Mouse (Mus musculus) hindbrain, embryonic 12.5 days (tissue): ENCODE measurements at regions not wholly inside any gene's neighbourhood (a gene's known extent, or its start where the extent isn't known, plus 50 kb on each side); places are given as distances from the start of the nearest gene placed in this dataset.
"Not testable (repeated sequence)": the region's sequence is repeated elsewhere in the genome, so short reads cannot be mapped to it uniquely, and the experiment has no call there.

Source experiments
- ATAC-seq: fragments of 200-750 bp; cut with Nextera tagmentation; 2 replicates; pipeline ENCODE4 v1.8.0; 2017; ENCODE audit warnings: moderate TSS enrichment; ENCODE audit not compliant: low FRiP score
- H3K27ac ChIP-seq: fragments of 300-500 bp; sonication (generic); 2 replicates; pipeline ENCODE4 v1.5.1; 2016; ENCODE audit warnings: mild to moderate bottlenecking
- H3K27me3 ChIP-seq: fragments of 300-500 bp; sonication (generic); 2 replicates; pipeline ENCODE4 v1.6.1; 2016; ENCODE audit warnings: mild to moderate bottlenecking
- H3K36me3 ChIP-seq: fragments of 300-500 bp; sonication (generic); 2 replicates; pipeline ENCODE4 v1.6.1; 2016; ENCODE audit warnings: mild to moderate bottlenecking
- H3K4me1 ChIP-seq: fragments of 300-500 bp; sonication (generic); 2 replicates; pipeline ENCODE4 v1.6.1; 2016
- H3K4me2 ChIP-seq: fragments of 300-500 bp; sonication (generic); replicated peaks from 2 replicates; pipeline ENCODE4 v1.6.1; 2016; ENCODE audit warnings: mild to moderate bottlenecking
- H3K4me3 ChIP-seq: fragments of 300-500 bp; sonication (generic); 2 replicates; pipeline ENCODE4 v1.5.1; 2016; ENCODE audit warnings: mild to moderate bottlenecking
- H3K9ac ChIP-seq: fragments of 300-500 bp; sonication (generic); 2 replicates; pipeline ENCODE4 v1.6.1; 2016; ENCODE audit warnings: mild to moderate bottlenecking, moderate library complexity
- H3K9me3 ChIP-seq: fragments of 300-500 bp; sonication (generic); replicated peaks from 2 replicates; pipeline ENCODE4 v1.6.1; 2016; ENCODE audit warnings: mild to moderate bottlenecking
- WGBS: fragments of 180-500 bp; shearing (Covaris S2); methylation state at CpG from one replicate; pipeline ENCODE4 v1.1.7; 2016; 5-methylcytosine and 5-hydroxymethylcytosine counted together

DNA sequence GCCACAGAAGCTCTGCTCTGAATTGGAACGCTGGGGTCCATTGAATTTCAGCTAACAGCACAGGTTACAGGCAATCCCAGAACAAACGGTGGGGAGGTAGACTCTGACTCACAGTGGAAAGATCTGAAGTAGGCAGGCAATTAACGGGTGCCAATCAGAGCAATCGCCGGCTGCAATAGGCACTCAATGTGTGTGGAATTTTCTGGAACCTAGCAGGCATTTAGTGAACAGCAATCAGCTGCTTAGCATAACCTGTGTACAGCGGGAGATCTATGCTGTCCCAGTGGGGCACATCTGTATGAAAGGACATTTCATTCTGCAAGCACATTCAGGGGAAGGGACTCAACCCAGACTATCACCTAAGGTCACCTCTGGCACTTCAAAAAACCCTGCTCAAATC, 213.4 kb downstream of the 1810013L24Rik start:
- 88% methylated on average over 6 of the region's 6 CpGs for WGBS
- Histone ChIP-seq H3K4me1 (no peaks in the 10 kb centered on the region), H3K27me3 (no peaks in the 10 kb centered on the region), H3K9me3 (no peaks in the 10 kb centered on the region), H3K4me3 (no peak overlapping the region), H3K9ac (no peak overlapping the region), H3K27ac (no peak overlapping the region), H3K4me2 (no peak overlapping the region), H3K36me3 (no peaks in the 10 kb centered on the region)
- ATAC-seq, result no peak

DNA sequence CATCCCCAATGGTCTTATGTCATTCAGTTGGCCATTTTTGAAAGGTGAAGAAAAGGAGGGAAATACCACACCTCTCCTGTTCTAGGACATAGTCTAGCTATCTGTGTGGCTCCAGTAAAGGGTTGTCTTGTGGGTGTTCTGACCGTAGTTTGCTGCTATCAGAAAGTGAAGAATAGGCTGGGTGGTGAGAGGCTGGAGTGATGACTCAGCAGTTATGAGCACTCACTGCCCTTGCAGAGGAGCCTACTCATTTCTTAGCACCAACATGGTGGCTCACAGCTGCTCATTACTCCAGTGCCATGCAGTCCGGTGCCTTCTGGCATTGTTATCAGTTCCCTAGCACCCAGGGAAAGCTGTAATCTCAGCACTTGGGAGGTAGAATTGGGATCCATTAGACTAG, 217.0 kb downstream of the 1810013L24Rik start:
- H3K27ac ChIP-seq, result no peak overlapping the region
- no peaks in the 10 kb centered on the region for H3K4me1 ChIP-seq
- no peak for ATAC-seq
- no peak overlapping the region for H3K9ac ChIP-seq
- no peak overlapping the region for H3K4me2 ChIP-seq
- no peaks in the 10 kb centered on the region for H3K9me3 ChIP-seq
- no peaks in the 10 kb centered on the region for H3K27me3 ChIP-seq
- no peaks in the 10 kb centered on the region for H3K36me3 ChIP-seq
- WGBS, result 91% methylated on average over 2 of the region's 2 CpGs
- no peak overlapping the region for H3K4me3 ChIP-seq

DNA sequence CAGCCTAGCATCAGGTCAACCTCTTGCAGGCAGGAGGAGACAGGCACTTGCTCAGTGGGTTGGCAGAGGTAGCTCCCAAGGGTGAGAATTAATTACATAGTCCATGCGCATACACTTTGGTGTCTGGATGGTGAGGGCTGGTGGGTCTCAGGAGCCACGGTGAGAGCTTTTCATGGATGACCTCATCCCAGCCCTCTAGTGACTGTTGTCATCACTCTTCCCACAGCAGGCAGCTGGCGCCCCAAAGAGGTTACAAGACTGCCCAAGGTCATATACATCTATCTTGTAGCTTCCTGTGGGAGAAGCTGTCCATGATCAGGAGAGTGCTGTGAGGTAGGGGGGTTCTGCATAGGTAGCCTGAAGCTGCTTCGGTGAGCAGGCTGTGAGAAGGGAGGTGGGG, 224.5 kb downstream of the 1810013L24Rik start:
- Histone ChIP-seq H3K27me3 (no peaks in the 10 kb centered on the region), H3K9ac (no peak overlapping the region), H3K4me2 (no peak overlapping the region), H3K27ac (no peak overlapping the region), H3K36me3 (no peaks in the 10 kb centered on the region), H3K9me3 (no peaks in the 10 kb centered on the region), H3K4me3 (no peak overlapping the region), H3K4me1 (peaks cover 8% of the 10 kb centered on the region)
- ATAC-seq, result no peak; the same call in 1 of the 2 replicates
- WGBS, result 44% methylated on average over 4 of the region's 4 CpGs

DNA sequence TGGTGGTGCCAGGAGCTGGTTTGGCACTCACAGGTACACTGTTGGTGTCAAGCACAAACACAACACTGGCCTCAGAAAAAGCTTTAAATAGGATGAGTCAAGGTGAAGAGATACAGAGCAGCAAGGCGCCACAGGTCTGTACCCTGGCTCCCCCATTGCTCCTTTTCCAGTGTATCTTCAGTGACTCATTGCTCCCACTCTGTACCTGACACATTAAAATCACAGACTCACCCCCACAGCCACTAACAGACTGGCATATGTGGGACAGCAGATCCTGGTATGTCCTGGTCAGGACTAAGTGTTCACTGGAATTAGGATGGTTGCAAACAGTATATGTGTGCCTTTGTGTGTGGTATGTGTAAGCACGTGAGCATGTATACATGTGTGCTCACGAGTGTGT, 226.5 kb downstream of the 1810013L24Rik start:
- H3K27me3 ChIP-seq, result no peaks in the 10 kb centered on the region

DNA sequence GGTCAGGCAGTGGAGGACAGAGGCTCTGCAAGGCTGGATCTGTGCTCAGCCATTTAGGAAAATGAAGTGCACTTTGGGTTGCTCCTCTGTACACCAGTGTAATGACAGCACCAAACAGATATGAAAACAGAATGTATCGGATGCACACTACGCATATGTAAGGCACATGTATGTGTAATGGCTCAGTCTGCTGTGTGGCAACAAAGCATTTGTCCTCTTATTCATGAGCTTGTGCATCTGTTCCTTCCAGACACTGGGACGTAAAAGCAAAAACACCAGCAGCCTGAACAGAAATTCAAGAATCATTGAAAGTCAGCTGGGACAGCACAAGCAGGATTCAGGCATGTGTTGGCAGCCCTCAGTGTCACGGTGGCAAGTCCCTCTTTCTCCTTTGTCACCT, 241.6 kb downstream of the 1810013L24Rik start:
- H3K4me1 ChIP-seq, result no peaks in the 10 kb centered on the region
- no peak for ATAC-seq
- no peak overlapping the region for H3K9ac ChIP-seq
- H3K4me3 ChIP-seq, result no peak overlapping the region
- 82% methylated on average over 4 of the region's 4 CpGs for WGBS
- H3K27ac ChIP-seq, result no peak overlapping the region
- H3K36me3 ChIP-seq, result no peaks in the 10 kb centered on the region
- H3K27me3 ChIP-seq, result no peaks in the 10 kb centered on the region
- H3K9me3 ChIP-seq, result no peaks in the 10 kb centered on the region
- no peak overlapping the region for H3K4me2 ChIP-seq

More for the DNA sequence above, 226.5 kb downstream of the 1810013L24Rik start:
- 90% methylated on average over 3 of the region's 3 CpGs for WGBS
- Histone ChIP-seq H3K4me1 (peaks cover 8% of the 10 kb centered on the region), H3K9ac (no peak overlapping the region), H3K4me3 (no peak overlapping the region), H3K27ac (no peak overlapping the region), H3K9me3 (no peaks in the 10 kb centered on the region), H3K36me3 (no peaks in the 10 kb centered on the region), H3K4me2 (no peak overlapping the region)
- ATAC-seq, result no peak

DNA sequence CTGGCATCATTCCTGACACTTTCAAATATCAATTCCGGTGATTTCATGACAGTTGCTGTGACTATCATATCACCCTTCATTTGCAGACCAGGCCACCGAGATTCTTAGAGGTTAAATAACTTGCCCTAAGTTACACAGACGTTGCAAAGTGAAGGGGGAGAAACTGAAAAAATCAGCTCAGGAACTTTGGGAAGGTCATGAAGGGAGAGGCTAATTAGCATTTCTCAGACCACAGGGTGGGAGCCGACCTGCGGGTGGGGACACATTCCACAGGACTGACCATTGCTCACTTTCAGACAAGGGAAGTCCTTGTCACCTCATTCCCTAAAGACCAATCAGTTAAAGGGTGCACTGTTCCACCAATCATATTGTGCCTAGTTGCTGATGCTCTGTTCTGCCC, 242.1 kb downstream of the 1810013L24Rik start:
- H3K4me3 ChIP-seq, ATAC-seq, H3K27ac ChIP-seq, H3K4me1 ChIP-seq, H3K9ac ChIP-seq, H3K27me3 ChIP-seq, H3K9me3 ChIP-seq, H3K4me2 ChIP-seq, H3K36me3 ChIP-seq: not testable (repeated sequence)
- WGBS, result 84% methylated on average over 5 of the region's 5 CpGs

DNA sequence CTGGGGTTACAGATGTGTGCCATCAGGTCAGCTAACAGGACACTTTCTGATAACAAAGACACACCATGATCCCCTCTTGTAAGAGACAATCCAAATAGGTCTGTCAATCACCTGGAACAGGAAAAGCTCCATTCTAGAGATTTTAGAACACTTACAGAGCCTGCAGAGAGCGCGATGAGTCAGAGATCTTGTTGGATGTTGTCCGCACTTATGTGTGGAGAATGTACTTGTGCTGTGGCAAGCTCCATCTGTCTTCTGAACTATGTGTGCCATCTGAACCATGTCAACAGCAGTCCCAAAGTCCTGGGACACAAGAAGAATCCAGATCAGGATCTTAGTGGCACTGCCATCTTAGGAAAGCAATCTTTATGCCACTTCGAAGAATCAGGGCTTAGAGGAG, 244.4 kb downstream of the 1810013L24Rik start:
- Histone ChIP-seq H3K27me3 (no peaks in the 10 kb centered on the region), H3K9me3 (no peaks in the 10 kb centered on the region), H3K4me1 (peaks cover 6% of the 10 kb centered on the region; the same call in 1 of the 2 replicates), H3K36me3 (no peaks in the 10 kb centered on the region), H3K4me3 (no peak overlapping the region), H3K27ac (no peak overlapping the region), H3K9ac (no peak overlapping the region), H3K4me2 (no peak overlapping the region)
- ATAC-seq, result no peak
- 90% methylated on average over 4 of the region's 4 CpGs for WGBS

DNA sequence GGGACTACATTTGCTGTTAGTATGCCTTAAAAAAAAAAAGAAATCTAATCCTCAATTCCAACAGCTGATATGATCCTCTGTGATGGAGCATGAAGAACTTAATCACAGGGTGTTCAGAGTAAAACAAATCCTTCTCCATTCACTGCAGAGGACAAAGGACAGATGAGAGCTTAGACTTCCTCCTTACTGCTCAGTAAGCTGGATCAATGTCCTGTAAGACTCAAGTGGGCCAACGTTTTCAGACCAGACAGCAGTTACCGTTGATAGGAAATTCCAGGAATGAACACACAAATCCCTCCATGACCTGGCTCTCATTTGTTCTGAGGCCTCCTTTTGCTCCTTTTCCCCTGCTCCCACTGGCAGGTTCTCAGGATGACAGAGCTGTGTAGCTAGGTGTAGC, 247.6 kb downstream of the 1810013L24Rik start:
- 89% methylated on average over 2 of the region's 2 CpGs for WGBS

DNA sequence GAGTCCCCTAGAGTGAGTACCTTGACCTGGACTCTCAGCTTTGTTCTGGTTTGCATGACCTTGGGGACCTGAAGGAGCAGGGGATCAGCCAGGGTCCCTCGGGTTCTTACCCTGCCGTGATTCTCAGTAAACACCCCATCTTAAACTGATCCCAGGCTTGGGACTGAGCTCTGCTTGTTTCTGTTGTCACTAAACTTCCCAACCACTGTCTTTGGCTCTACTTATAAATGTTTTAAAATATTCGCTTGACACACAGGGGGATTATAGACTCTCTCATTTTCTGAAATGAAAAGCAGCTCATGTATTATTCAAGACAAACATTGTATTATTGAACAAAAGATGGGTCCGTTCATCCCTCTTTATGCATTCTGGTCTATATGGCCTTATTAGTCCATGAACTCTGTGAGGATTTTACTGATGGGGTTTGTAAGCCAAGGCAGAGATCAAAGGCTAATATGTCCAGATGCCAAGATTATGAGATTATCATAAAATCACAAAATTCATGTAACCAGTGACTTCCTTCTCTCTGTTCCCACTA, 248.6 kb downstream of the 1810013L24Rik start:
- Histone ChIP-seq H3K4me2 (no peak overlapping the region), H3K36me3 (no peaks in the 10 kb centered on the region), H3K4me3 (no peak overlapping the region), H3K9ac (no peak overlapping the region), H3K27ac (no peak overlapping the region), H3K9me3 (no peaks in the 10 kb centered on the region), H3K27me3 (no peaks in the 10 kb centered on the region), H3K4me1 (peaks cover 6% of the 10 kb centered on the region; the same call in 1 of the 2 replicates)
- WGBS, result 34% methylated on average over 4 of the region's 4 CpGs
- no peak for ATAC-seq

More for the DNA sequence above, 247.6 kb downstream of the 1810013L24Rik start:
- no peaks in the 10 kb centered on the region for H3K36me3 ChIP-seq
- H3K9ac ChIP-seq, result no peak overlapping the region
- H3K4me2 ChIP-seq, result no peak overlapping the region
- H3K9me3 ChIP-seq, result no peaks in the 10 kb centered on the region
- no peaks in the 10 kb centered on the region for H3K27me3 ChIP-seq
- peaks cover 6% of the 10 kb centered on the region; the same call in 1 of the 2 replicates for H3K4me1 ChIP-seq
- no peak overlapping the region for H3K4me3 ChIP-seq
- H3K27ac ChIP-seq, result no peak overlapping the region
- no peak for ATAC-seq

DNA sequence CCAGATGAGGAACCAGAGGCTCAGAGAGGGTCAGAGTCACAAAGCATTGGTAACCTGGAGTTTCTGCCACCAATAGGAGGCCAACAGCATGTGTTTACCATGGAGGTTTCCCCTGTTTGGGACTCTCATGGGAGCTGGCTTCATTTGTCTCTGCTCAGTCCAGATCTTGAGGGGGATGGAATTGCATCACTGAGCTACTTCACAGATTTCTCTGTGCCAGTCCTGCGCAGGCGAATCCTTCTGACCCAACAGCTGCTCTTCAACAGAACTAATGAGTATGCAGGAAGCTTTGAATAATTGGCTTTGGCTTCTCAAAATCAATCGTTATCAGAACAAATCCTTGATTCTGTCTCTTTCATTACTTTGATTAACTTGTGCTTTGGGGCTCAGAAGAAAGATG, 253.1 kb downstream of the 1810013L24Rik start:
- 89% methylated on average over 3 of the region's 3 CpGs for WGBS
- Histone ChIP-seq H3K4me1 (peaks cover 11% of the 10 kb centered on the region; the same call in 1 of the 2 replicates), H3K27ac (no peak overlapping the region), H3K4me2 (no peak overlapping the region), H3K4me3 (no peak overlapping the region), H3K36me3 (no peaks in the 10 kb centered on the region), H3K27me3 (no peaks in the 10 kb centered on the region), H3K9ac (no peak overlapping the region), H3K9me3 (no peaks in the 10 kb centered on the region)
- ATAC-seq, result no peak

DNA sequence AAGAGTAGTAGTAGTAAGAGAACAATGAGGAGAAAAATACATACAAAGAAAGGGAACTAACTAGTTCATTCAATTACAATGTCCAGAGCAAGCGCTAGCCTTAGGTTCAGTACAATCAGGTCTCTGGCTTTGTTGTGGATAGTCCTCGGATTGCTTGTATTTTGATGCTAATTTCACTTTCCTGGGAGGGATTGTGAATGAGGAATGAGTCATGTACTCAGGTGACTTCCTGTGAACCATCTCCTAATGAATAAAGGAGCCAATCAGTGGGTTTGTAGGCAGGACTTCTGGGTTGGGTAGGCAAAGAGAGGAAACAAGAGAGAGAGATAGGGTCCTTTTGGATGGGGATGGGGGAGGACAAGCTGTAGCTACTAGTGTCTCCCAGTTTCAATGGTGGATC, 253.8 kb downstream of the 1810013L24Rik start:
- Histone ChIP-seq H3K27me3 (no peaks in the 10 kb centered on the region), H3K27ac (no peak overlapping the region), H3K36me3 (no peaks in the 10 kb centered on the region), H3K4me2 (no peak overlapping the region), H3K4me3 (no peak overlapping the region), H3K9ac (no peak overlapping the region), H3K4me1 (0 out of 2 replicates have a peak, but pooled peaks cover 4% of the 10 kb centered on the region), H3K9me3 (no peaks in the 10 kb centered on the region)
- 65% methylated on average over 2 of the region's 2 CpGs for WGBS
- no peak for ATAC-seq

DNA sequence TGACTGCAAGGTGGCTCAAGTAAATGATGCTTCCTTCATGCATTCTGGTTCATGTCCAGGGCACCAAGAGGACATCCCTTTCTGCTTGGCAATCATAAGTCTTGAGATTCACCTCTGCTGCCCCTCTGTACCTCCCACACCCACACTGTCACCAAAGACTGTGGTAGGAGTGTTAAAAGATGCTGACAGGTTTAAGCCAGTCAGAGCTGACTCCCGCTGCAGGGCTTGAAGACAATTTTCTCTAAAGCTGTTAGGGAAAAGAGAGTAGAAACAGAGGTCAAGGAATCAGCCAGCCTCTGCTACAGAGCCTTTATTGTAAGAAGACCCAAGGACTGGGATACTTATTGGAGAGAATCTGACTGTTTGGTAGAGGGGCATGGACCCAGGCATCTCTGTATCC, 254.7 kb downstream of the 1810013L24Rik start:
- no peak overlapping the region for H3K27ac ChIP-seq
- no peaks in the 10 kb centered on the region for H3K36me3 ChIP-seq
- H3K9ac ChIP-seq, result no peak overlapping the region
- no peak for ATAC-seq
- 0 out of 2 replicates have a peak, but pooled peaks cover 4% of the 10 kb centered on the region for H3K4me1 ChIP-seq
- H3K4me2 ChIP-seq, result no peak overlapping the region
- WGBS, result 100% methylated on average over 1 of the region's 1 CpGs
- H3K9me3 ChIP-seq, result no peaks in the 10 kb centered on the region
- H3K27me3 ChIP-seq, result no peaks in the 10 kb centered on the region
- H3K4me3 ChIP-seq, result no peak overlapping the region

DNA sequence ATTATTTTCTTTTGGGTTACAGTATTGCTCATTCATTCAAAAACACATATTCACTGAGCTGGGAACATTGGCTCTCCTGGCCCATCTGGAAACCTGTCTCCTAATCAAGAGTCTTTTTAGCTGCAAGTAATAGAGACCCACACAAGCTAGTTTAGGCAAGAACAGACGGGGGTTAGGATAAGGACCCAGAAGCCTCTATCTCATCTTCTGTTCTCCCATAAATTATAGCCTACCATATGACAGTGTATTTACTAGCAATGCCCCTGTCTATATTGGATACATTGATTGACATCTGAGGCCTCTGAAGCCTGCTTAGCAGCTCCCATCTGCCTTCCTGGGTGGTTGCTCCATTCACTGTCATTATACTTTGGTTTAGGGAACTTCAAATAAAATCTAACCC, 255.2 kb downstream of the 1810013L24Rik start:
- no peaks in the 10 kb centered on the region for H3K27me3 ChIP-seq
- H3K4me2 ChIP-seq, result no peak overlapping the region
- H3K4me1 ChIP-seq, result 0 out of 2 replicates have a peak, but pooled peaks cover 4% of the 10 kb centered on the region
- H3K4me3 ChIP-seq, result no peak overlapping the region
- H3K27ac ChIP-seq, result no peak overlapping the region
- ATAC-seq, result no peak
- 62% methylated on average over 1 of the region's 1 CpGs for WGBS
- no peak overlapping the region for H3K9ac ChIP-seq
- H3K9me3 ChIP-seq, result no peaks in the 10 kb centered on the region
- H3K36me3 ChIP-seq, result no peaks in the 10 kb centered on the region
